Mouse (Mus musculus): Measurements from ENCODE around the gene Nectin1.

Nectin1 gene

GRCm38 (mm10) chr9:43761181-43761820, 17.5 kb downstream of the Nectin1 start:
- DNase-seq (ENCODE audit: extremely low read depth, low read depth, low spot score) = no peak

DNA sequence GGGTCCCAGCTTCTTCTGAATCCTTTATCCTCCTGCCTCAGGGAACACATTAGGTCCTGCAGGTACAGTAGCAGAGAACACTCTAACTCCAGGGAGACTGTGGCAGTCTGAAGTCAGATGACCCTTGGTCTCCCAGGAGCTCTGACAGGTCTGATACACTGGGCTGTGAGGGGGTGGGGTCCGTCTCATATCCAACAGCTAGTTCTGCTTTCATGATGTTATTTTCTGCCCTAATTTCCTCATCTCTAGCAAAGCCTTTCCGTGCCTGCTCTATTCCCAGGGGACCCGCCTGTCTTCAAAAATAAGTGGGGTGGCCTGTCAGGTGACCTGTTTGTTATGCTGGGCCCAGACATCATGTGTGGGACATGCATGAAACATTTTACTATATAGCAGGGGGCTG, 18.2 kb downstream of the Nectin1 start:
- no peak for DNase-seq (ENCODE audit: extremely low read depth, low read depth, low spot score)

GRCm38 (mm10) chr9:43765419-43766179, 21.8 kb downstream of the Nectin1 start:
- no peak for DNase-seq (ENCODE audit: extremely low read depth, low read depth, low spot score)

GRCm38 (mm10) chr9:43768779-43769178, 25.0 kb downstream of the Nectin1 start:
- no peak for DNase-seq (ENCODE audit: extremely low read depth, low read depth, low spot score)

DNA sequence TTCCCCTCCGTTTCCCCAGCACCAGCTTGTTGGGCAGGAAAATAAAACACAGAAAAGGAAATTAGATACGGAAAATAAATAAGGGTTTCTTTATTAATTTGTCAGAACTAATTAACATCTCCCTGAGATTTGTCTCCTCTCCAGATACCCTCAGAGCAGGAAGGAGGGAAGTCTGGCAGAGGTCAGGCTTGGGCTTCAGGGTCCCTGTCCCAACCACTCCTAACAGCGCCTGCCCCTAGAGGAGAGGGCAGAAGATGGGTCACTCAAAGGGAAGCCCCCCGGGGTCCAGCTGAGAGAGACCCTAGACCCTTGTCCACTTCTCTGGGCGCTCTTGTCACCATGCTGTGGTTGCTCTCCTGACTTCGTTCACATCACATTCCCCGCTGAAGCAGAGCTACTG, 25.4 kb downstream of the Nectin1 start:
- no peak for DNase-seq (ENCODE audit: extremely low read depth, low read depth, low spot score)

DNA sequence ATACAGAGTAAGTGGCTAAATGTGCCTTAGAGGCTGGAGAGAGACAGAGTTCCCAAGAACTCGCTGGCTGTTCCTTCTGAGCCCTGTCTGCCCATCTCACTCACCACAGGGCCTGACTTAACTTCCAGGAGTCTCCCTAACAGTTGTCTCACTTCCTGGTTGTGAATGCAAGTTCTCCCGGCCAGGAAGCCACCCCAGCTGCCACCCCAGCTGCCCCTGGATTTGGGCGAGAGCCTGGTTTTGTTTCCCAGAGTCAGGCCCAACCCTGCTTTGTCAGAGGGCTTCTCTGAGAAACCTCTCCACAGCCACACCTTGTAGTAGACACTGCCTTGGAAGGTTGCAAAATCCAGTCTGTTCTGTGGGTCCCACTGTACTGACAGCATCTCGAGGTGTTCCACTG, 26.2 kb downstream of the Nectin1 start:
- no peak for DNase-seq (ENCODE audit: extremely low read depth, low read depth, low spot score)

DNA sequence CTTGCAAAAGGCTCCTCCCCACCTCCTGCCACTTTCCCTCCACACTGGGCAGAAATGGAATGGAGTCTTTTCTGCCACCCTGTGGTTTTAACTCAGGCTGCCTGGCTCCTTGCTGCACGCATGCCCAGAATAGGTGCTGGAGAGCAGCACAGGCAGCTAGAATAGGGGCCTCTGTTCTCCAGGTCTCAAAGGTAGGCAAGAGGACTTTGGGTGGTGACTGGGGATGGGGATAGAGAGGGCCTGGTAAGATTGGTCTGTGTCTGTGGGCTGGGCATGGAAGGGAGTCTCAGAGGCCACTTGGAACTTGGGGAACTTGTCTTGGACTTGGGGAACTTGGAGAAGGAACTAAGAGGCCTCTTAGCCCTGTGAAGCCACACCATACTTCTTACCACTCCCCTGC, 27.3 kb downstream of the Nectin1 start:
- no peak for DNase-seq (ENCODE audit: extremely low read depth, low read depth, low spot score)

DNA sequence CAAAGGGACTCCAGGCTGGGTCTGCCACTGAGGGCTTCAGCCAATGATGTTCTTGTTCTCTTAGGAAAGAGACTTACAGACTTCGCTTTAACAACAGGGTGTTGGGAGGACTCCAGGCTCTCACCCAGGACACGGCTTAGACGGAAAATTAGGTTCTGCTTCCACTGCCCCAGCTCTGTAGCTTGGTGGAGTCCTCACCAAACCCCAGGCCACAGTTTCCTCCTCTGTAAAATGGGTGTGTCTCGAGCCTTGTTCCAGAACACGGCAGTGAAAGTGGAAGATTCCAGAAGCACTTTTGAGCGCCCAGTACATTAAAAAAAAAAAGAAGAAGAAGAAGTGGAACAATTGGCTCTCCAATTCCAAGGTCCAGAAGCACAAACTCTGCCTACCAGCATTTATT, 28.7 kb downstream of the Nectin1 start:
- DNase-seq (ENCODE audit: extremely low read depth, low read depth, low spot score) = no peak

- no peak for DNase-seq (ENCODE audit: extremely low read depth, low read depth, low spot score)
Measured at GRCm38 (mm10) chr9:43773521-43773920, 29.7 kb downstream of the Nectin1 start.

DNA sequence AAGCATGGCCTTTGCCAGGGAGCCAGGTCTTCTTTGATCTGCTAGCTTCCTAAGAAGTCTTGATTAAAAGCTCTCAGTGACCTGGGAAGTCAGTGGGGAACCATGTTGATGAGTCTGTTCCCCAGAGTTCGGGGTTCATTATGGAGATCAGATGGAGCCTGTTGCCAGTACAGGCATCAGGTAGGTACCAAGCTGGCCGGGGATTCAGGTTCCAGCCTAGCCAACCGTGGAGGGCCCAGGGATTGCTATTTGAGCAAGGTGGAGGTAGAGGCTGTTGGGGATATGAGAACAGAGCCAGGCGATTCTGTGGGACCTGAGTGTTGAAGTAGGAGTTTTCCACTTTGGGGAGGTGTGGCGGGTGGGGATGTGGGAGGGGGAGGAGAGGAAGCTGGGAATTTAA, 30.6 kb downstream of the Nectin1 start:
- no peak for DNase-seq (ENCODE audit: extremely low read depth, low read depth, low spot score)

DNA sequence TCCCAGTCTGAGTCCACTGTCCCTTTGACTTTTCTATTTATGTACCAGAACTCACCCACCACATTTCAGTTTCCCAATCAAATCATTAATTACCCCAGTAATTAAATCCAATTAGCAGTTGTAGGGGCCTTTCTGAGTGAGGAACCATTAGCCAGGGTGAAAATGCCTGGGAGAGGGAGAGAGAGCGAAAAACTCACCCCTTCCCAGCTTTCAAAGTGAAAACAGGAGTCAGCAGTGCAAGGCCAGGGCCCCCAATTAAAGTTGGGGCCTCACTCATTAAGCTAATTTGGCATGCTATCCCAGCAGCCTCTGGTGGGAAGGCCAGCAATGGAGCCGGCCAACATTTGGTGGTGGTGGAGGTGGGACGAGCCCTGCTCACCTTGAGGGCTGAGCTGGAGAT, 32.4 kb downstream of the Nectin1 start:
- DNase-seq (ENCODE audit: extremely low read depth, low read depth, low spot score) = no peak

DNA sequence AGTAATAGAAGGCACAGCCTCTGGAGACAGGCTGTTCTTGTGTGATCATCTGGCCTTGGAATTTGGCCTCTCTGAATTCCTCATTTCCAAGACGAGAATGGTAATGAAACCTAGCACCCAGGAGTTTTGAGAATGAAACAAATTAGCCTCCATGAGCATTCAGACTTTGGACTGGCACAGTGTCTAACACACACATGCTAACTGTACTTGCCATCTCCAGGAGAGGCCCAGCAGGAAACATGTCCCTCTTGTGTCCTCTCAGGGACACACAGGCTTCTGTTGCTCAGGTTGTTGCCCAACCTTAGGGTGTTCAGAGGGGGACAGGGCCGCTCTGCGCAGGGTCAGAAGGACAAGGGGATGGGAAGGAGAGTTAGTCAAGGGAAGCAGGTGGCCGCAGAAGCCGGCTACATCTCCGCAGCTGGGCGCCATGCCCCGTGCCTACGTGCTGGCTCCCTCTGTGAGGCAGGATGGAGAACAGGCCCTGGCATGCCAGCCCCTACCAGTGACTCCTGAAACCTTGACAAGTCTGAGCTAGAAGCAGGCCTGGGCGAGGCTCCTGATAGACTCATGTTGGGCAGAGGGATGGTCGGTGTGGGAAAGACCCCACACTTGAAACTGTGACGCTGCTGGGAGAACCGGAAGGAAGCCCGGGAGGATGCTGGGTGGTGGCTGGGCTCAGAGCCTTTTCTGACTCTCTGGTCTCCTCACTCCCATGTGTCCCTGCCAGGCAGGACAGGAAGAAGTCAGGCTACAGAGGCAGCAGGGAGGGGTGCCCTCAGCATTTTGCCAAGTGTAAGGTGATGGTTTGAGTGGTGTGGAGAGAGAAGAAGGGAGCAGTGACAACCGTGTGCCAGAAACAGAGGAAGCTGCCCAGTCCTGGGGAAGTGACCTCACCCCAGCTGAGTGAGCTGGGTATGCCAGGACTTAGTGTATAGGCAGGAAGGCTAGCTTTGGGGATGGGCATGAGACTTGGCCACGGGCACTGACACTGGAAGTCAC, 33.9 kb downstream of the Nectin1 start:
- DNase-seq (ENCODE audit: extremely low read depth, low read depth, low spot score) = peak; percentile 56

DNA sequence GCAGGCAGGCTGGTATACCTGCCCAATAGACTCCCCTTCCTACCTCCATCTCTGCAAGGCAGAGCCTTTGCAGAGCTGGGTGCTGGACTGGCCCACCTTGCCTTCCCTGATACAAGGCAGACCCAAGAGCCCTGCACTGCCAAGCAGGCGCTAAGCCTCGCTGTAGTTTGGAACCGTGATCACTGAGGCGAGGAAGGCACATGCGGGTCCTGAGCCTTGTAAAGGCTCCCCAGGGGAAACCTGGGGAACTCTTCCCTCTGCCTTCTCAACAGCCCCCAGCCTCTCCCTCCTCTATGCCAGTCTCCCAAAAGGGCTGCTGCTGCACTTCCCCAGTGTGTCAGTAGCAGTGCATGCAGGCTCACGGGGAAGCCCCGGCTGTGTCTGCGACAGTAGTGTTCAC, 37.1 kb downstream of the Nectin1 start:
- no peak for DNase-seq (ENCODE audit: extremely low read depth, low read depth, low spot score)

DNA sequence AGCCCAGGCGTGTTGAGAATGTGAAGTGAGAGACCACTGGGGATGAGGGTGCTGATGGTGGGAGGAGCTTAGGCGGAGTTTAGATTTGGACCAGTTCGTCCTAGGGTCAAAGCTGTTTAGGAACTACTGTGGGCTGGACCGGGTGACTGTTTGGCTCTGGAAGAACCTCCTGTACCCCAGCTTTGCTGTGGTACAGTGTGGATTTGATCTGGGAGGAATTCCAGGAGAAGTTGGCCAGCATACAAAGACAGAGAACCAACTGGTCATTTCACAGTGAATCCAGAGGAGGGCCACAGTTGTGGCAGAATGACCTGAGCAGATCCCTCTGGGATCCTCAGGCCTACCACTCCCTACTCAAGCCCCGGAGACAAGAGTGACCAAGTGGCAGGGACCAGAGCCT, 38.6 kb downstream of the Nectin1 start:
- DNase-seq (ENCODE audit: extremely low read depth, low read depth, low spot score) = no peak

DNA sequence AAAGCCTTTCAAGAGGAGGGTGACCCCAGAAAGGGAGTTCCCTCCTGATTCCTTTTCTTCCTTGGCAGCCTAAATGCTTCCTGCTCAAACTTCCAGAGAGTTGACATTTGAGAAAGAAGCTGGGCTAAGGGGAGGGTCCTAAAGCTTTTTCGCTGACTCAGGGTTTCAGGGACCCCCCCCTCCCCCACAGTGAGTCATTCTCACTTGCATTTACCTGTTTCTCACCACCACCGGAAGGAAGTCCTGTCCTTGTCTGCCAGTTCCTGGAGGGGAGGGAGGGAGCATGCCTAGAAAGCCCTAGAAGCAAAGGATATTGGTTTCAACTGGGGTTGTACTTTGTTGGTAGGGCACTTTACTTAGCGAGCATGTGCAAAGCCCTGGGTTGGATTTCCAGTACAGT, 40.2 kb downstream of the Nectin1 start:
- DNase-seq (ENCODE audit: extremely low read depth, low read depth, low spot score) = no peak

GRCm38 (mm10) chr9:43784841-43785240, 41.1 kb downstream of the Nectin1 start:
- no peak for DNase-seq (ENCODE audit: extremely low read depth, low read depth, low spot score)

GRCm38 (mm10) chr9:43787591-43787990, 43.8 kb downstream of the Nectin1 start:
- DNase-seq (ENCODE audit: extremely low read depth, low read depth, low spot score) = no peak

DNA sequence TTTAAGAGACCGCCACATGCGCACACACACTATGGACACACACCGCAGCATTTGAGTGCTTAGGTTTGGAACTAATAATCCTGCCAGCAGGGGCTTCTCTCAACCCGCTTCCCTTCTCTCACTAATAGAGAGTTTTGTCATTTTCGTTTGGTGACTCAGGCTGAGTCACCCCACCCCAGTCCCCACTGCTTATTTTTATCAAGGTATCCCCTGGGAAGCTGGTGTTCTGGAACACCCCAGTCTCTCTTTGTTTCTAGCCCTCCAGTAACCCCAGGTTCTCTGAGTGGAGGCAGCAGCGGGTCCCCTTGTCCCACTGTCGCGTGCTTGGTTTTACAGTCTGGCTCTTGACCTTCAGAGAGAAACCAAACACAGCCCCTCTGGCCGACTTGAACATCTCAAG, 48.9 kb downstream of the Nectin1 start:
- no peak for DNase-seq (ENCODE audit: extremely low read depth, low read depth, low spot score)

- DNase-seq (ENCODE audit: extremely low read depth, low read depth, low spot score) = no peak
Measured at GRCm38 (mm10) chr9:43793411-43793810, 49.6 kb downstream of the Nectin1 start.

GRCm38 (mm10) chr9:43796031-43796430, 52.2 kb downstream of the Nectin1 start:
- DNase-seq (ENCODE audit: extremely low read depth, low read depth, low spot score) = no peak

Data from fat pad, adult 2 months (tissue).